Mouse (Mus musculus) small intestine, adult 2 months (tissue): Measurements from ENCODE around the gene Zbtb43.

Experiments used
- CTCF ChIP-seq: fragments of 200-500 bp; IDR thresholded peaks from 2 replicates; pipeline ENCODE4 v1.5.1; 2012; ENCODE audit warnings: low read depth, mild to moderate bottlenecking, control low read depth, inconsistent platforms, low read length, moderate library complexity, mixed read lengths; ENCODE audit not compliant: insufficient replicate concordance, insufficient read length; ENCODE audit errors: extremely low read depth
- POLR2A ChIP-seq: fragments of 200-500 bp; IDR thresholded peaks from 2 replicates; pipeline ENCODE4 v1.6.1; 2012; ENCODE audit warnings: low read depth, mild to moderate bottlenecking, control low read depth, inconsistent platforms, low read length, moderate library complexity

GRCm38 (mm10) chr2:33438377-33438776 lies 30.0 kb downstream of the Zbtb43 start:
- TF ChIP-seq CTCF (no peak), POLR2A (no peak)
